9 mouse cellular contexts compared by ENCODE assay signal in genomic region chr4:125132394-125132793, GRCm38 (mm10). TPM values are rescaled to one million over a fixed set of nuclear protein-coding genes. Genes with fewer than 3 reads are reported as not detected.
DNase-seq lines count a peak whose midpoint lies in the region; ATAC-seq and TF ChIP-seq lines count a peak whose summit lies in the region.
"Had no signal": no experiment of that assay in that cellular context is flagged by ENCODE, and none has a peak within 500 bp of the region (broad histone marks: within the 10 kb centered on the region; RNA-seq: fewer than 3 reads in every experiment).

No protein-coding gene starts in this region.

- no peak overlapping the region for H3K9ac ChIP-seq in forebrain, embryonic 16.5 days (replicated peaks; ENCODE audit: low read depth, low read length)
- no peak overlapping the region for H3K9ac ChIP-seq in midbrain, embryonic 14.5 days (replicated peaks; ENCODE audit: low read length)
- no peak overlapping the region for H3K9ac ChIP-seq in midbrain, embryonic 13.5 days (replicated peaks)
- no peak overlapping the region for H3K9ac ChIP-seq in hindbrain, postnatal 0 days (replicated peaks; ENCODE audit: low read length)
- H3K9ac ChIP-seq: stomach, embryonic 15.5 days had no signal

- no peaks in the 10 kb centered on the region for H3K36me3 ChIP-seq in forebrain, embryonic 10.5 days (replicated peaks)
- no peaks in the 10 kb centered on the region for H3K36me3 ChIP-seq in forebrain, embryonic 16.5 days (ENCODE audit: control insufficient read depth, insufficient read depth)
- no peaks in the 10 kb centered on the region for H3K36me3 ChIP-seq in midbrain, embryonic 14.5 days (ENCODE audit: control insufficient read depth, insufficient read depth, low read length)
- no peaks in the 10 kb centered on the region for H3K36me3 ChIP-seq in midbrain, embryonic 13.5 days
- no peaks in the 10 kb centered on the region for H3K36me3 ChIP-seq in hindbrain, postnatal 0 days (ENCODE audit: insufficient read depth, low read length)
- H3K36me3 ChIP-seq in thymus, adult 2 months (ENCODE audit: control insufficient read depth, insufficient read depth, low read length) = no peaks in the 10 kb centered on the region
- H3K36me3 ChIP-seq: stomach, embryonic 15.5 days had no signal

- peak; percentile 92 for TF ChIP-seq CTCF in hindbrain, postnatal 0 days (IDR thresholded peaks at IDR 0.05; ENCODE audit: low read depth)
- no peak for TF ChIP-seq CTCF in thymus, adult 2 months (IDR thresholded peaks at IDR 0.05; ENCODE audit: borderline replicate concordance, control insufficient read depth, extremely low read depth, insufficient read depth, low read length, poor library complexity)

- no peak for TF ChIP-seq POLR2A in thymus, adult 2 months (IDR thresholded peaks at IDR 0.05; ENCODE audit: control insufficient read depth, extremely low read depth, insufficient read depth, low read length, poor library complexity)

- H3K9me3 ChIP-seq in forebrain, embryonic 10.5 days = no peaks in the 10 kb centered on the region
- H3K9me3 ChIP-seq in forebrain, embryonic 16.5 days (ENCODE audit: control insufficient read depth, low read length) = no peaks in the 10 kb centered on the region
- no peaks in the 10 kb centered on the region for H3K9me3 ChIP-seq in midbrain, embryonic 14.5 days (ENCODE audit: control insufficient read depth, low read length)
- no peaks in the 10 kb centered on the region for H3K9me3 ChIP-seq in midbrain, embryonic 13.5 days
- no peaks in the 10 kb centered on the region for H3K9me3 ChIP-seq in hindbrain, postnatal 0 days (ENCODE audit: low read length)
- H3K9me3 ChIP-seq: stomach, embryonic 15.5 days had no signal

- WGBS in forebrain, embryonic 10.5 days = 21% methylated on average over 5 of the region's 5 CpGs
- 21% methylated on average over 5 of the region's 5 CpGs for WGBS in forebrain, embryonic 16.5 days
- WGBS in midbrain, embryonic 14.5 days = 19% methylated on average over 5 of the region's 5 CpGs
- 26% methylated on average over 5 of the region's 5 CpGs for WGBS in midbrain, embryonic 13.5 days
- 29% methylated on average over 5 of the region's 5 CpGs for WGBS in hindbrain, postnatal 0 days
- whole genome bisulfite sequencing in thymus, adult 2 months = 37% methylated on average over 5 of the region's 5 CpGs

- H3K4me3 ChIP-seq in forebrain, embryonic 10.5 days = no peak overlapping the region
- no peak overlapping the region for H3K4me3 ChIP-seq in forebrain, embryonic 16.5 days (replicated peaks; ENCODE audit: low read length)
- H3K4me3 ChIP-seq in midbrain, embryonic 14.5 days (replicated peaks; ENCODE audit: low read depth, low read length) = no peak overlapping the region
- no peak overlapping the region for H3K4me3 ChIP-seq in midbrain, embryonic 13.5 days (replicated peaks)
- H3K4me3 ChIP-seq in hindbrain, postnatal 0 days (ENCODE audit: low read length) = no peak overlapping the region
- H3K4me3 ChIP-seq in thymus, adult 2 months (ENCODE audit: control insufficient read depth, insufficient read depth, low read length) = no peak overlapping the region
- H3K4me3 ChIP-seq: stomach, embryonic 15.5 days had no signal

- H3K4me1 ChIP-seq in forebrain, embryonic 10.5 days = peaks cover 16% of the 10 kb centered on the region
- H3K4me1 ChIP-seq in forebrain, embryonic 16.5 days (replicated peaks; ENCODE audit: control insufficient read depth, insufficient read depth, low read length) = peaks cover 6% of the 10 kb centered on the region
- peaks cover 6% of the 10 kb centered on the region; the same call in 1 of the 2 replicates for H3K4me1 ChIP-seq in midbrain, embryonic 14.5 days (ENCODE audit: control insufficient read depth, insufficient read depth, low read length)
- peaks cover 6% of the 10 kb centered on the region for H3K4me1 ChIP-seq in midbrain, embryonic 13.5 days (replicated peaks)
- H3K4me1 ChIP-seq in hindbrain, postnatal 0 days (ENCODE audit: insufficient read depth, low read length) = no peaks in the 10 kb centered on the region
- peaks cover 8% of the 10 kb centered on the region for H3K4me1 ChIP-seq in thymus, adult 2 months (replicated peaks; ENCODE audit: control insufficient read depth, insufficient read depth, low read length)

- peaks cover 27% of the 10 kb centered on the region for H3K27me3 ChIP-seq in forebrain, embryonic 10.5 days (ENCODE audit: poor library complexity, severe bottlenecking)
- H3K27me3 ChIP-seq in forebrain, embryonic 16.5 days (replicated peaks; ENCODE audit: control insufficient read depth, insufficient read depth, low read length) = peaks cover 8% of the 10 kb centered on the region
- H3K27me3 ChIP-seq in midbrain, embryonic 14.5 days (ENCODE audit: control insufficient read depth, insufficient read depth, low read length) = peaks cover 5% of the 10 kb centered on the region; the same call in 1 of the 2 replicates
- H3K27me3 ChIP-seq in midbrain, embryonic 13.5 days = peaks cover 23% of the 10 kb centered on the region
- H3K27me3 ChIP-seq in hindbrain, postnatal 0 days (ENCODE audit: insufficient read depth, low read length) = no peaks in the 10 kb centered on the region; the same call in 1 of the 2 replicates
- no peaks in the 10 kb centered on the region for H3K27me3 ChIP-seq in thymus, adult 2 months (ENCODE audit: control insufficient read depth, insufficient read depth, low read length)
- H3K27me3 ChIP-seq: stomach, embryonic 15.5 days had no signal

- DNase-seq in forebrain, embryonic 10.5 days (ENCODE audit: extremely low spot score, low spot score) = peak; percentile 65
- peak; percentile 82 for DNase-seq in midbrain, embryonic 14.5 days
- DNase-seq in c-Kit-negative CD71-positive TER-119-positive erythroid progenitor cells, embryonic 14.5 days (ENCODE audit: low read depth, low spot score) = peak; percentile 45
- peak; percentile 87 for DNase-seq in hindbrain, postnatal 0 days (ENCODE audit: low spot score)
- peak; percentile 74 for DNase-seq in thymus, adult 2 months

- no peak overlapping the region for H3K27ac ChIP-seq in forebrain, embryonic 10.5 days
- H3K27ac ChIP-seq in forebrain, embryonic 16.5 days (ENCODE audit: low read length) = no peak overlapping the region
- H3K27ac ChIP-seq in midbrain, embryonic 14.5 days (replicated peaks; ENCODE audit: low read depth, low read length) = no peak overlapping the region
- H3K27ac ChIP-seq in midbrain, embryonic 13.5 days = no peak overlapping the region
- H3K27ac ChIP-seq in hindbrain, postnatal 0 days = no peak overlapping the region
- no peak overlapping the region for H3K27ac ChIP-seq in thymus, adult 2 months (ENCODE audit: control insufficient read depth, insufficient read depth, low read length)
- H3K27ac ChIP-seq: stomach, embryonic 15.5 days had no signal

- no peak for ATAC-seq in forebrain, embryonic 16.5 days
- ATAC-seq in midbrain, embryonic 14.5 days (ENCODE audit: low FRiP score, low TSS enrichment) = no peak
- ATAC-seq in midbrain, embryonic 13.5 days = no peak
- no peak for ATAC-seq in hindbrain, postnatal 0 days
- ATAC-seq in megakaryocyte progenitor cell, adult 5-6 weeks (replicated peaks; ENCODE audit: poor library complexity) = peak; percentile 61

- H3K4me2 ChIP-seq in forebrain, embryonic 16.5 days (ENCODE audit: low read length) = no peak overlapping the region
- no peak overlapping the region for H3K4me2 ChIP-seq in midbrain, embryonic 14.5 days (ENCODE audit: low read length)
- H3K4me2 ChIP-seq in midbrain, embryonic 13.5 days (replicated peaks) = no peak overlapping the region
- no peak overlapping the region for H3K4me2 ChIP-seq in hindbrain, postnatal 0 days (ENCODE audit: low read depth, low read length)
- H3K4me2 ChIP-seq: stomach, embryonic 15.5 days had no signal

RNA-seq across cellular contexts. Expression of gene Zc3h12a, which starts 4.8 kb away (rescaled TPM):
- polyA plus RNA-seq in forebrain, embryonic 10.5 days (2016; fragmentation: Nextera tagmentation; extraction: Ambion mirVana) = 0.17 and 0.26 TPM in 2 replicates
- polyA plus RNA-seq in forebrain, embryonic 16.5 days (2015; fragmentation: Nextera tagmentation; extraction: Ambion mirVana) = 0.13 TPM in 1 of 2 replicates, not detected in the other
- 0.22 and 0.46 TPM in 2 replicates for polyA plus RNA-seq in midbrain, embryonic 14.5 days (2014; fragmentation: Nextera tagmentation; extraction: Ambion mirVana)
- polyA plus RNA-seq in midbrain, embryonic 13.5 days (2015; fragmentation: Nextera tagmentation; extraction: Ambion mirVana) = 0.06 and 0.31 TPM in 2 replicates
- total RNA-seq in hindbrain, postnatal 0 days (2014; rRNA removed) = not detected in 2 replicates
- 0.16 and 0.31 TPM in 2 replicates for polyA plus RNA-seq in hindbrain, postnatal 0 days (2015; fragmentation: Nextera tagmentation; extraction: Ambion mirVana)
- 6.0 and 6.2 TPM in 2 replicates for total RNA-seq in megakaryocyte progenitor cell, adult 5-6 weeks (2015)
- 2.3 and 3.6 TPM in 2 replicates for total RNA-seq in megakaryocyte progenitor cell, adult 5-6 weeks (2017)
- 27.4 and 28.7 TPM in 2 replicates for polyA plus RNA-seq in thymus, adult 2 months (2012; rRNA removed)

RNA-seq across cellular contexts. Expression of gene Meaf6, which starts 47.5 kb away (rescaled TPM):
- polyA plus RNA-seq in forebrain, embryonic 10.5 days (2016; fragmentation: Nextera tagmentation; extraction: Ambion mirVana) = 82.6 and 96.5 TPM in 2 replicates
- polyA plus RNA-seq in forebrain, embryonic 16.5 days (2015; fragmentation: Nextera tagmentation; extraction: Ambion mirVana) = 148 and 154 TPM in 2 replicates
- polyA plus RNA-seq in midbrain, embryonic 14.5 days (2014; fragmentation: Nextera tagmentation; extraction: Ambion mirVana) = 171 and 183 TPM in 2 replicates
- polyA plus RNA-seq in midbrain, embryonic 13.5 days (2015; fragmentation: Nextera tagmentation; extraction: Ambion mirVana) = 171 and 181 TPM in 2 replicates
- total RNA-seq in hindbrain, postnatal 0 days (2014; rRNA removed) = 47.0 and 50.4 TPM in 2 replicates
- polyA plus RNA-seq in hindbrain, postnatal 0 days (2015; fragmentation: Nextera tagmentation; extraction: Ambion mirVana) = 131 and 133 TPM in 2 replicates
- total RNA-seq in megakaryocyte progenitor cell, adult 5-6 weeks (2015) = 37.5 and 48.8 TPM in 2 replicates
- total RNA-seq in megakaryocyte progenitor cell, adult 5-6 weeks (2017) = 39.0 and 57.7 TPM in 2 replicates
- polyA plus RNA-seq in thymus, adult 2 months (2012; rRNA removed) = 26.4 and 30.7 TPM in 2 replicates

Comparison
In these comparisons a context has a peak if more than half of its experiments do, and no peak if none do; other contexts are left out.
1. RNA of gene Zc3h12a, which starts 4.8 kb away (polyA plus RNA-seq): 27.4 to 28.7 TPM in thymus, adult 2 months; 0.16 to 0.31 TPM in hindbrain, postnatal 0 days, 0.06 to 0.31 TPM in midbrain, embryonic 13.5 days, 0.17 to 0.26 TPM in forebrain, embryonic 10.5 days, 0.22 to 0.46 TPM in midbrain, embryonic 14.5 days and 0.13 TPM in forebrain, embryonic 16.5 days; every median in the first group is over 10 times any median in the second.
2. Peak in every context shown above with its lines, with median percentiles within 50 percentile points of each other: DNase-seq.